Mouse (Mus musculus) hindbrain, postnatal 0 days (tissue): ENCODE data around the gene Ube3a. TPM values are rescaled to one million over a fixed set of nuclear protein-coding genes. Genes with fewer than 3 reads are reported as not detected.

ENCODE experiments used
- ATAC-seq: fragments of 200-750 bp; cut with Nextera tagmentation; 2 replicates; pipeline ENCODE4 v1.8.0; 2017; ENCODE audit warnings: mild to moderate bottlenecking, moderate TSS enrichment, moderate library complexity
- DNase-seq: peaks from one replicate; pipeline ENCODE4 v3.0.0-alpha.2; 2015; ENCODE audit warnings: low spot score
- H3K27ac ChIP-seq: fragments of 300-500 bp; sonication (generic); 2 replicates; pipeline ENCODE4 v1.5.1; 2014; ENCODE audit warnings: mild to moderate bottlenecking
- H3K27me3 ChIP-seq: fragments of 300-500 bp; sonication (generic); 2 replicates; pipeline ENCODE4 v1.6.1; 2014; ENCODE audit warnings: low read length, mixed read lengths; ENCODE audit not compliant: insufficient read depth
- H3K36me3 ChIP-seq: fragments of 300-500 bp; sonication (generic); 2 replicates; pipeline ENCODE4 v1.6.1; 2014; ENCODE audit warnings: low read length, mixed read lengths; ENCODE audit not compliant: insufficient read depth
- H3K4me1 ChIP-seq: fragments of 300-500 bp; sonication (generic); 2 replicates; pipeline ENCODE4 v1.6.1; 2014; ENCODE audit warnings: antibody characterized with exemption, low read length, mixed read lengths; ENCODE audit not compliant: insufficient read depth
- H3K4me2 ChIP-seq: fragments of 300-500 bp; sonication (generic); 2 replicates; pipeline ENCODE4 v1.6.1; 2014; ENCODE audit warnings: low read depth, mild to moderate bottlenecking, low read length, moderate library complexity, mixed read lengths
- H3K4me3 ChIP-seq: fragments of 300-500 bp; sonication (generic); 2 replicates; pipeline ENCODE4 v1.5.1; 2014; ENCODE audit warnings: low read length
- H3K9ac ChIP-seq: fragments of 300-500 bp; sonication (generic); replicated peaks from 2 replicates; pipeline ENCODE4 v1.6.1; 2014; ENCODE audit warnings: mild to moderate bottlenecking, low read length, moderate library complexity, mixed read lengths
- H3K9me3 ChIP-seq: fragments of 300-500 bp; sonication (generic); 2 replicates; pipeline ENCODE4 v1.6.1; 2016; ENCODE audit warnings: low read length, mixed read lengths
- CTCF ChIP-seq: IDR thresholded peaks from 2 replicates; pipeline ENCODE4 v1.5.1; 2016; ENCODE audit warnings: antibody characterized with exemption, control low read depth, low read depth
- WGBS: fragments of 180-500 bp; shearing (Covaris S2); extraction: QIAGEN DNeasy Blood & Tissue Kit; methylation state at CpG from one replicate; pipeline ENCODE4 v1.1.7; 2014; 5-methylcytosine and 5-hydroxymethylcytosine counted together
- polyA plus RNA-seq: library from polyadenylated mRNA; unstranded; fragments of >200 nt; fragmentation: Nextera tagmentation; extraction: Ambion mirVana; gene quantifications from 2 replicates; pipeline ENCODE4 v1.2.1, GENCODE M21; 2015
- total RNA-seq: library from RNA; depleted of rRNA; stranded (reverse); fragments of >200 nt; gene quantifications from 2 replicates; pipeline ENCODE4 v1.2.3, GENCODE M21; 2014; rRNA removed

The Ube3a gene
- 163 and 177 TPM in 2 replicates for total RNA-seq
- 147 and 150 TPM in 2 replicates for polyA plus RNA-seq

- ATAC-seq (peak; percentile 98), DNase-seq (peak; percentile 99)
- H3K4me1 ChIP-seq = peaks cover 8% of the 10 kb centered on the region; the same call in 1 of the 2 replicates
- peak; percentile 41 for TF ChIP-seq CTCF
- no peaks in the 10 kb centered on the region for H3K36me3 ChIP-seq
- no peaks in the 10 kb centered on the region for H3K9me3 ChIP-seq
- peak within 1 kb of the TSS; percentile 83 for H3K4me3 ChIP-seq
- peak within 1 kb of the TSS; percentile 98 for H3K27ac ChIP-seq
- under 1% methylated on average over 49 of the region's 50 CpGs for WGBS
- peak within 1 kb of the TSS; percentile 93 for H3K9ac ChIP-seq
- no peaks in the 10 kb centered on the region for H3K27me3 ChIP-seq
- peak within 1 kb of the TSS; percentile 70 for H3K4me2 ChIP-seq
These were observed at the start of gene Ube3a for GRCm38 (mm10) chr7:59228045-59228865. TSS of gene Ube3a (plus strand) at chr7:59228750.

- DNase-seq (no peak), ATAC-seq (no peak)
- Histone ChIP-seq H3K4me2 (no peak overlapping the region), H3K4me1 (no peaks in the 10 kb centered on the region), H3K4me3 (no peak overlapping the region), H3K9me3 (no peaks in the 10 kb centered on the region), H3K27ac (no peak overlapping the region), H3K27me3 (no peaks in the 10 kb centered on the region), H3K36me3 (no peaks in the 10 kb centered on the region), H3K9ac (no peak overlapping the region)
- no peak for TF ChIP-seq CTCF
These were observed 35.7 kb upstream of the Ube3a start for GRCm38 (mm10) chr7:59192831-59193230.

- Histone ChIP-seq H3K27ac (no peak overlapping the region), H3K4me3 (no peak overlapping the region), H3K4me1 (no peaks in the 10 kb centered on the region), H3K27me3 (no peaks in the 10 kb centered on the region), H3K4me2 (no peak overlapping the region), H3K36me3 (no peaks in the 10 kb centered on the region), H3K9ac (no peak overlapping the region), H3K9me3 (0 out of 2 replicates have a peak, but pooled peaks cover 11% of the 10 kb centered on the region)
- ATAC-seq = no peak
- TF ChIP-seq CTCF = no peak
- DNase-seq = no peak
- WGBS = 79% methylated on average over 1 of the region's 1 CpGs
These were observed 13.6 kb upstream of the Ube3a start for GRCm38 (mm10) chr7:59214911-59215310.

- ATAC-seq = no peak
- H3K27ac ChIP-seq = no peak overlapping the region
- H3K9ac ChIP-seq = no peak overlapping the region
- H3K27me3 ChIP-seq = no peaks in the 10 kb centered on the region
- 81% methylated on average over 1 of the region's 1 CpGs for WGBS
- H3K36me3 ChIP-seq = no peaks in the 10 kb centered on the region
- no peak overlapping the region for H3K4me3 ChIP-seq
- H3K4me1 ChIP-seq = no peaks in the 10 kb centered on the region
- no peak for TF ChIP-seq CTCF
- no peak for DNase-seq
- H3K4me2 ChIP-seq = no peak overlapping the region
- H3K9me3 ChIP-seq = no peaks in the 10 kb centered on the region
These were observed 7.3 kb upstream of the Ube3a start for GRCm38 (mm10) chr7:59221244-59221643.

GRCm38 (mm10) chr7:59228866-59229182, 274 bp downstream of the Ube3a start:
- H3K4me3 ChIP-seq = peak overlapping the region; percentile 83

GRCm38 (mm10) chr7:59229183-59229911, 797 bp downstream of the Ube3a start:
- peak overlapping the region; percentile 98 for H3K27ac ChIP-seq
- H3K4me3 ChIP-seq = peak overlapping the region; percentile 83
- H3K36me3 ChIP-seq = no peaks in the 10 kb centered on the region
- H3K4me2 ChIP-seq = peak overlapping the region; percentile 70
- H3K27me3 ChIP-seq = no peaks in the 10 kb centered on the region
- WGBS = under 1% methylated on average over 50 of the region's 52 CpGs
- ATAC-seq (peak; percentile 49), DNase-seq (peak; percentile 71)
- peak overlapping the region; percentile 93 for H3K9ac ChIP-seq
- TF ChIP-seq CTCF = no peak
- peaks cover 8% of the 10 kb centered on the region; the same call in 1 of the 2 replicates for H3K4me1 ChIP-seq
- H3K9me3 ChIP-seq = no peaks in the 10 kb centered on the region

More at GRCm38 (mm10) chr7:59228866-59229182, 274 bp downstream of the Ube3a start:
- peak; percentile 64 for TF ChIP-seq CTCF
- Histone ChIP-seq H3K4me1 (peaks cover 8% of the 10 kb centered on the region; the same call in 1 of the 2 replicates), H3K27me3 (no peaks in the 10 kb centered on the region), H3K9ac (peak overlapping the region; percentile 93), H3K4me2 (peak overlapping the region; percentile 70), H3K36me3 (no peaks in the 10 kb centered on the region), H3K27ac (peak overlapping the region; percentile 98), H3K9me3 (no peaks in the 10 kb centered on the region)
- ATAC-seq (peak; percentile 75; the same call in 1 of the 2 replicates), DNase-seq (no peak)
- under 1% methylated on average over 38 of the region's 39 CpGs for WGBS
